Mouse (Mus musculus) kidney, postnatal 4 days (tissue): ENCODE measurements around the gene Syap1.
"Not testable (repeated sequence)": the region's sequence is repeated elsewhere in the genome, so short reads cannot be mapped to it uniquely, and the experiment has no call there.

Experiments used
- DNase-seq, 2 experiments: peaks; one replicate each; pipeline ENCODE4 v3.0.0; 2021; ENCODE audit warnings: mixed read lengths in 2 of 2

Syap1 gene

DNA sequence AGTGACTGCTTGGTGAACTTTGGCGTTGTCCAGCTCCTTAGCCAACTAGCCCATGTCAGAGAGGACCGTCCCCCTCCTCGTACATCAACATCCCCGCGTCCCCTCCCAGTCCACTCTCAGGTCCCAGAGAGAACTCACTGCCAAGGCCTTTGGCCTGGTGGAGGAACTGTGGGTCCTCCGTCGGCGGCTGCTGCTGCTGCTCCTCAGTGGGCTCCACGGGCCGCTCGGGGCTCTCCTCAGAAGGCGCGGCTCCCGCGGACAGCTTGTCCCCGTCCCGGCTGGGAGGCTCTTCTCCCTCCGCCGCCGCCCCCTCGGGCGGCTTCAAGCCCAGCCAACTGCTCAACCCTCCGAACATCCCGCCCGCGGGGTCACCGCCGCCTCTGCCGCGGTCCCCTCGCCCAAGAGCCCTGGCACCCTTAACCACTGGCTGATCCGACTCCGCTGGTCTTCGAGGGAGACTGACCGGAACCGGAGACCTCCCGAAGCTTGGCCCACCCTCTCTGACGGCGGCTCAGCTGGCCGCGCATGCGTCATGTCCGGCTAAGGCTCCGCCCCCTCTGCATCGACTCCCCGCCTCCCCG is at the start of gene Syap1:
Syap1 (minus strand) TSS at position 517 of the 581 bp plus-strand sequence.
- peak; percentile 91 to 92 for DNase-seq

DNA sequence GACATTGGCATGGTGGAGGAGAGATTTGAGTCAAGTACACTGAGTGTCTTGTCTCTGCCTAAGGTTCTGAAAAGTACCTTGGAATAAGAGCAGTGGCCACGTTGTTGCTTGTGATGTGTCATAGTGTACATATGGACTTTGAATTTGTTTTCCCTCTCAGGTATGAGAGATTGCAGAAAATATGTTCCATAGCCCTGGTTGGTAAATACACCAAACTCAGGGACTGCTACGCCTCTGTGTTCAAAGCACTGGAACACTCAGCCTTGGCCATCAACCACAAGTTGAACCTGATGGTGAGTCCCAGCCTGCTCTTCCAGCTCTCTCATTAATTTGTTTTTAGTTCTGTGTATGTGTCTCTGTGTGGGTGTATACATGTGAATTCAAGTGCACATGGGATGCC is 43.2 kb upstream of the Syap1 start:
- no peak for DNase-seq

DNA sequence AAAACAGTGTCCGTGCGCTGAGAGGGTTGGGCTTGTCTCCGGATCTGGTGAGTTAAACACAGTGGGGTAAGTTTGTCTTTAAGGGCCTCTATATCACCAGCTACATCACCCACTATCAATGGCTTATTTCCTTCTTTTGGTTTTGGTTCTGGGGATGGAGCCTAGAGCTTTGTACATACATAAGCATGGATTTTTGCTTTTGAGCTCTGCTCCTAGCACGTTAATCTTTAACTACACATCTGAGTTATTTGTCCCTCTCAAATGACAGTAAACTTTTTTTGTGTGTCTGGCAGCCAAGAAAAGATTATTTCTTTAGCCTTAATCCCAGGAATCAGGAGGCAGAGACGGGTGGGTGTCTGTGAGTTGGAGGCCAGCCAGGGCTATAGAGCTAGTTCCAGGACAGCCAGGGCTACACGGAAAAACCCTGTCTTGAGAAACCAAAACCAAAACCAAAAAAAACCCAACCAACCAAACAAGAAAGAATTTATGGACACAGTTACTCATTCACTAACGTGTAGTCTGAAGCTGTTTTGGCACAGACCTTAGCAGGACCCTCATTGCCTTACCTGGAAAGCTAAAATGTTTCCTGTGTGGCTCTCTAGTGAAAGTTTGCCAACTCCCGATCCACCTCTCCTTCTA is 33.4 kb upstream of the Syap1 start:
- DNase-seq = peak in 1 of 2 experiments; percentile 2

DNA sequence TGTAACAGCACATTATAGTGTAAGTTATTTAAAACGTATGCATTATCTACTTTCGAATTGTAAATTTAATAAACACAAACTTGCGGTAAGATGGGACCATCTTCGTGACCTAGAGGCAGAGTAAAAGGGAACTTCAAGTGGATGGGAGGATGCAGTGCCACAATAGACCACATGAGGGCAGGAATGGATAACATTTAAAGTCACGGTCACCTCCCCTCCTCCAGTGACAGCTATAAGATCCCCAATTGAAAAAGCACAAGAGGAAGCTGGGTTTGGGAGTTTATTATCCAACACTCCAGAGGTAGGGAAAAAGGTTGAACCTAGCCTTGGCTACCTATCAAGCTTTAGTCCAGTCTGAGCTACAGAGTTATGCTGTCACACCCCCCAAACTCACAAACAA is 27.4 kb upstream of the Syap1 start:
- DNase-seq = peak; percentile 71 to 72

DNA sequence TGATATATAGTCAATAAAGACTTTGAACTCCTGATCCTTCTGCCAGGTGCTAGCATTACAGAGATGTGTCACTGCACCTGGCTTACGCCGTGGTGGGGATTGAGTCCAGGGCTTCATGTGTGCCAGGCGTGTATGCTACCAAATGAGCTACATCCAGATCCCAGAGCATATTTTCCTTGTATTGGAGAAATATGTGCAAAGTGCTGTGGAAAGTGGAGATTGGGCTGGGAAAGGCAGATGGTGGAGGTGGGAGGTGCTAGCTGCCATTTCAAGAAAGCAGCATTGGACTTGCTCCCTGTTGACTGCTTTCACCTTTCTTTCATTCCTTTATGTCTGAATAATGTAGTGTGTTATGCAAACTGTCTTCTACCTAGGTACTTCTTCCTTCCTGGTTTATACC is 25.4 kb upstream of the Syap1 start:
- no peak for DNase-seq

DNA sequence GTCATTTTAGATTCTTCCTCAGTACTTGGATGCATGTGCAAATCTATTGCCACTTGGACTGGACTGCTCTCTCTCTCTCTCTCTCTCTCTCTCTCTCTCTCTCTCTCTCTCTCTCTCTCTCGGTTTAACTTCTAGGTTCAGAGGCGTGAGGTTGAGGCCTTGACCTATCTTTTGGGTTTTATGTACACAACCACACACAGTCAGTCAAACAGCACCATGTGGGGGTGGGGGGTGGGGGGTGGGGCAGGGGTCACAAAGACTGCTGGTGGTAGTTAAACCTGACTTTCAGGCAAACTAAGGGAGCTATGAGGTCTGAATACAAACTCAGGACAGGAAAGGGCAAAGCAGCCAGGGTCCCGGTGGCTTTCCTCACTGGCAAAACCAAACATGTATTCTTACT is 19.3 kb upstream of the Syap1 start:
- DNase-seq = no peak

DNA sequence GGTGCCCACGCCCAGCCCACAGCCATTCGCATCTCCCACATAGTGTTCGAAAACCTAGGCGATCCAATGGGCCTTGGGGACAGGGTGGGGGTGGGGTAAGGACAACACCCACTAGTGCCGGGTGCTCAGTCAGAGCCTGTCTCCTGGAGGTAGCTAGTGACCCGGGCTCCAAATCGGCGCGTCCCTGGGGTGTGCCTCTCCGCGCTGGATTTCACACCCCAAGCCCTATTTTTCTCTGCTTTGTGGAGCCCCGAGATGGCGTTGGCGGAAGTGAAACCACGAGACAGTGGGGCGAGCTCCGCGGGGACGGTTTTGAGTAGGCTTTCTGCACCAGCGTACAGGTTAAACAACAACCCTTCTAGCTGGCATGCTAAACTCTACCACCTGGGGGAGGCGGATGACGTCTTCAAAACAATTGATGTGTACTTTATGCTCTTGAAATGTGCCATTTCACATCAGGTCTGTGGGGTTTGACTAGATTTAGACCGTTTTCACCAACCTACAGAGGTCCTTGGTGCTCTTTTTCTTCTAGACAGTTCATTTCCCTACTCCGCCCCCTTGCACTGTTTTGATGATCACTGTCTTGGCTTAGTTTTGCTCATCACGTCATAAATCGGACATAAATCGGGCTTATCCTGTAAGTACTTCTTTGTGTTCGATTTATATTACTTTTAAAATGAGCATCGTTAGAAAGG is 13.9 kb upstream of the Syap1 start:
- peak; percentile 46 to 69 for DNase-seq

DNA sequence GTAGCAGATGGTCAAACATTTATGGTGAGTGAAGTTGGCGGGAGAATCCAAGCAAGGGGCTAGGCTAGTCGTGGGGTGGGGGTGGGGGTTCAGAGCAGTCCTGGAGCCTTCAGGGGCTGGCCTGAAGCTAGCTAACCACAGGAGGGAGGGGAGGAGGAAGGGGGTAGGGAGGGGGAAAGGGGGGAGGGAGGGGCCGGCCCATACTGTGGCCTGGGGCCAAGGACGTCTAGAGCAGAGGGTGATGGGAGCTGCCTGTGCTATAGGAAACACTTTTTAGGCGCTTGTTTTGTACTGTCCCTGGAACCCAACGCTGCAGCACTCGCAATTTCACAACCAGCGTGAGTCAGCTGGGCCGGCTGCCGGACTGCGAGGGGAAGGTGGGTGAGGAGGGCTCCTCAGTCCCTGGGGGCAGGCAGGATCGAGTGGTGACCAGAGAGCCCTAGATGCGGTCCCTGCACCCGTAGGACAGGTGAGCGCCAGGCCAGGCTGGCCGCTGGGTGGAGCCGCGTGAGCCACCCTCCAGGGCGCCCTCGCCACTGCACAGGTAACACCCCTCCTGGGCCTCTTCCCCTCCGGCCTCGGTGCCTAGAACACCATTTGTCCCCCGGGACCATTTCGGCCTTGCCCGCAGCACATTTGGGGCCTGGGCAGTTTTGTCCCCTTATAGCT is 13.3 kb upstream of the Syap1 start:
- DNase-seq = peak; percentile 65 to 74

DNA sequence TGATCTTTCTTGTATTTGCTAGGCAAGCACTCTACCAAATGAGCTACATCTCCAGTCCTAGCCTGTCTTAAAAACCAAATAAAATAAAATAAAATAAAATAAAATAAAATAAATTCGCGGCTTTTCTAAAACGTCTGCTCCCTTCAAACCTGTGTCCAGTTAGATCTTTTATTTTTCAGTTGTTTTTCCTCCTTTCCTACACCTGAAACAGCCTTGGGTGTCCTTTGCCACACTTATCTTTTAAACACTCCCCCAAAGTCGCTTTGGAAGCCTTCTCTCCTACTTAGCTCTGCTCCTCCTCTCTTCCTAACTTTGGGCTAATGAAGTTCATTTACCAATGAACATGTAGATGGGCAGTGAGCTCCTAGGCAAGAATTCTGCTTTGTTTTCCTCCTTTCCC is 12.7 kb upstream of the Syap1 start, which contains the start of gene Ctps2:
Ctps2 (plus strand) TSS at position 301 of the 400 bp plus-strand sequence.
- no peak for DNase-seq

DNA sequence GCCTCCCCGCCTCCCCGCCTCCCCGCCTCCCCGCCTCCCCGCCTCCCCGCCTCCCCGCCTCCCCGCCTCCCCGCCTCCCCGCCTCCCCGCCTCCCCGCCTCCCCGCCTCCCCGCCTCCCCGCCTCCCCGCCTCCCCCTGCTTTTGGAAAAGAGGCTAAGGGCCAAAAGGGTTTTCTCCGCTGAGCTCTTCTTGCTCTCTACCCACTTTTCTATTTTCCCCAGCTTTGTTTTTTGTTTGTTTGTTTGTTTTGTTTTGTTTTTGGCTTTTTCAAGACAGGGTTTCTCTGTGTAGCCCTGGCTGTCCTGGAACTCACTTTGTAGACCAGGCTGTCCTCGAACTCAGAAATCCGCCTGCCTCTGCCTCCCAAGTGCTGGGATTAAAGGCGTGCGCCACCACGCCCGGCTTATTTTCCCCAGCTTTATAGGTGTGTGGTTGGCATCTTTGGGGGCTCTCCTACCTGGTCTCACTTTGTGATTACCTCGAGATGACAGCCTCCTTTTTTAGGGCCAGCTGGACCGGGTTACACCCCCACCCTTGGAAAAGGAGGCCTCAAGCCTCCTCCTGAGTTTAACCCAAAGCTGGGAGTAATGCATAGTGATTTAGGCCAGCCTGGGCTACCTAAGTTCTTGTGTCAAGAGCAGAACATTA is 452 bp upstream of the Syap1 start:
- DNase-seq = peak in 1 of 2 experiments; percentile 3

DNA sequence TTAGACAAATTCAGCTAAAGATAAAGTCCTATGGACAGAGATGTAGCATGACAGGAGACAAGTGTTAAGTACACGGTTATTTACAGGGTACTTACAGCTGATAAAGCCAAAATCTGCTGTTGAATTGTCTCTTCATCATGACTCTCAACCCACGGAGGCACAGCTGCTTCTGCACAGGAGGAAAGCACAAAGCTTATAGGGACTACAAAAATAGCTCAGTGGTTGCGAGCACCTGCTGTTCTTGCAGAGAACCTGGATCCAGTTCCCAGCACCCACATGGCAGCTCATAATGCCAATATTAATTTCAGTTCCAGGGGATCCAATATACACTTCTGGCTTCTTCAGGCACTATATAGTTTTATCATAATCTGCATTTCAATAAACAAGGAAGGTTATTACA is 10.0 kb downstream of the Syap1 start:
- no peak for DNase-seq

DNA sequence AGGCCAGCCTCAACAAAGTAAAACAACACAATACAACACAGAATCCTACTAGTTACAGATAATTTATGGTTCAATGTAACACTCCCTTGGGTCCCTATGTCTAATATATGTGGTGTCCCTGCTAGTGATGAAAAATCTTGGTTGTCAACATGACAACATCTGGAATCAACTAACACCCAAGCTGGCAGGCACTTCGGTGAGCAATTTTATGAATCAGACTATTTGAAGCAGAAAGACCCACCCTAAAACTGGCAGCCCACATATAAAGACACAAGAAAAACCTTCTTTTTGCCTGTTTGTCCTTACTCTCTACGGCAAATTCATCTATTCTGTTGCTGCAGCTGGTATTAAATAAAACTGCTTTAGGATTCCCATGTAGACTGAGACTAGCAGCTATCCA is 14.5 kb downstream of the Syap1 start:
- DNase-seq = no peak

DNA sequence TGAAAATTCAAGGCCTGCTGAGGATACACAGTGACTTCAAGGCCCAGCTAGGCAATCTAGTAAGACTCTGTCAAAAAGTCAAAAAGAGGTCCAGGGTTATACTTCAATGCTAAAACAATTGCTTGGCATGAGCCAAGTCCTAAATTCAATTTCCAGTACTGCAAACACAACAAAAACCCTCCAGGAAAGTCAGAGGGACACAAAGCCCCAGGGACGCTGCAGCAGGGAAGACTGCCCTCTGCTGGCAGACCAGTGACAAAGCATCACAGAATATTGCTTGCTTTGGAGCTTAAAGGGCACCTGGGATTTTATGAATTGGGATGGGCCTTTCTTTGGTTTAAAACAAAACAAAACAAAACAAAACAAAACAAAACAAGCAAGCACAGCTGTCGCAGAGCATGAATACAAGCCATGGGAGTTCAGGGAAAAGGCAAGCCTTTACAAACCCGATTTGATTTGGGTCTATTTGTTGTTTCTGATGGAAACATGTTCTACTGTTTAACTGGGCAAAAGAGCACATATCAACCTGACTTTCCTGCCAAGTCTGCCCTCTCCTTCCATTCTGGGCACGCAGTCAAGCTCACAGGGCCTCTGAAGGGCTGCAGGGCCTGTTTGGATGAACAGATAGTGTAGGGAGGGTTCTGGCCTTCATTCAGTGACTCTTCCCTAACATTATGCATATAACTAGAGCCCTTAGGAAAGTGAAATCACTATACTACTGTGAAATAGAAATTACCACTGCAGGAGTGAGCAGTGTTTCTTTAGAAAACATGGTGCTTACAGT is 16.3 kb downstream of the Syap1 start:
- peak; percentile 26 to 37 for DNase-seq

DNA sequence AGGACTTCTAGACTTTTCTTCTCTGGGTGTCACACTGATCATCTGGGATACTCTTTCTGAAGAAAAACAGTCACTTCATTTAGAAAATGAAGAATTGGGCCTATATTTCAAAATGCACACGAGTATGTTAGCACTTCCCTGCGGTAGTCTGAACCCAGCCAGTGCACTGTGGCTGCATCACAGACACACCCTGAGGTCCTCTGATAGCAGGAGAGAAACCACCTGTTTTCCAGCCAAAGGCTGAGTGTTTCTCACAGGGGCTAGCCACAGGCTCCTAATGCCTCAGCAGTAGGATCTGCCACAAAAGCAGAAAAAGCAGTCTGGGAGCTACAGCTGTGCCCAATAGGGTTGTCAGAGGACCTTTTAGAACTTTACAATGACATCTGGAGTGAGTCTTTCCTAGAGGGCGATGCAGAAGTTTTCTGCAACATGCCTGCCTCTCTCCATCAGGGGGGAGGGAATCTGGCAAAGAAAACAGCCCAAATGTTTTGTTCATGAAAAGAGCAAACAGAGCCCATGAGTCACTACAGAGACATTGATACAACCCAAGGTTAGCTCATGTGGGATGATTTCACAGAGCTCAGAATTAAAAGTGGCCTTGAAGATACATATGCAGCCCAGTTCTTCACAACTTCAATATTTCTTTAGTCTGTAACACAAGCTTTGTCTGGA is 19.8 kb downstream of the Syap1 start:
- DNase-seq = no peak

DNA sequence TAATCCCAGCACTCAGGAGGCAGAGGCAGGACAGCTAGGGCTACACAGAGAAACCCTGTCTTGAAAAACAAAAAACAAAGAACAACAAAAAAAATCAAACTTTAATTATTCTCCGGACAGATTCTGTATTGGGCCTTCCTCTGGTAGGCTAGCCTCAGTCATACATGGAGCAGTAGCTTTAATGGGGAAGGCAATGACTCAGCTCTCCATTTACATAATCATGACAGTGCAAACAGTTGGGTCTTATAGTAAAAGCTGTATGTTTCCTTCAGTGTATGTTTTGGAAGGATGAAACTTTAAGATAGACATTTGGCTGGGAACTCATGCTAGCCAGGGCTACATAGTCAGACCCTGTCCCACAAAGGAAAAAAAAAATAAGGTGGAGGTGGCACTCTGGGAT is 39.6 kb downstream of the Syap1 start:
- no peak for DNase-seq

DNA sequence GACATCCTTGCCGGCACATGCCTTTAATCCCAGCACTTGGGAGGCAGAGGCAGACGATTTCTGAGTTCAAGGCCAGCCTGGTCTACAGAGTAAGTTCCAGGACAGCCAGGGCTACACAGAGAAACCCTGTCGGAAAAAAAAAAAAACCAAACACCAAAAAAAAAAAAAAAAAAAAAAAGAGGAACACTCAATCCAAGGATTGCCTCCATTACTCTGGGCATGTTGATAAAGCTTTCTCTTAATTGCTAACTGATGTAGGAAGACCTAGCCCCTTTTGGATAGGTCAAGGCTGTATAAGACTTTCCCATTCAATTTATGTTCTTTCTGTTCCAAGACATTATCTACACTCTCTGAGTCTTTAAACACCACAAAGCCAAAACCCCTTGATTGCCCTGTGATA is 42.7 kb downstream of the Syap1 start:
- DNase-seq = no peak

DNA sequence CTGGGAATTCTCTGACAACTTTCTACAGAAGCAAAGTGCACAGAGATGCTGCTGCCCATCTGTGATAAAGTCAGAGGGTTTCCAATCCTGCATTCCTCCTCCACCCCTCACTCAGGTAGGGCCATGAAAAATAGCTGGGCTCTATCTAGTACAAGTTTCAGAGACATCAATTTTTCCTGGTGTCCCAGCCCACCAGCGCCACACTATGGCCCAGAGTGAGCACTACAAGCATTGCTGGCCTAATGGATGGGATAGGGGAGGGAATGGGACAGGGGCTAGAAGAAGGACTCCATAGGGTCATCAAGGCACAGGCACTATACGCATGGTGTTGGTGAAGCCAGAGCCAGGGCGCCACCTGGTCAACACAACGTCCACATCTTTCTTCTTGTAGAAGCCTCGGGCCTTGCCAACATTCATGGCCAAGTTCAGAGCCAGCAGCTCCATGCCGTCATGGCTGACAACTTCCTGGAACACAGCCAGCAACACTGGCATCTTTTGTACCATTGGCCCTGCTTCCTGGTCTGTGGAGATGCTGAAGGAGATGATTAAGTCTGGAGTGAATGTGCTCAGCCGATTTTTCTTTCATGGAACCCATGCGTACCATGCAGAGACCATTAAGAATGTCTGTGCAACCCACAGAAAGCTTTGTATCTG is 43.7 kb downstream of the Syap1 start:
- DNase-seq = peak; percentile 1 to 13

DNA sequence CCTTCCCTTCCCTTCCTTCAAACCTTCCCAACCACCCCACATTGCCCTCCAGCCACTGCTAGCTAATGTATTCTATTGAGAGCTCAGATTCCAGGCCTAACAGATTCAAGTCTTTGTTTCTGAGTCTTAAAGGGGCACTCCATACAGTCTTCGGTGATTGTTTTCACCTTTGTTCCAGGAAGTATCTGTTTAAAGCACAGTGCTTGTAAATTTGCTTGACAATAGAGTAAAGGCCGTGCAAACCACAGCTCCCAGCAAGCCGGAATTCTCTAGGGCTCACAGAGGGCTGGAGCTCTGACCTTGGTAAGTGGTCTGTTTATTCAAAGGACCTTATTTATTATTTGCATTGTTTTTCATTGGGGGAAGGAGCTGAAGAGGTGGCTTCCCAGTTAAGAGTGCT is 56.1 kb downstream of the Syap1 start:
- no peak for DNase-seq

DNA sequence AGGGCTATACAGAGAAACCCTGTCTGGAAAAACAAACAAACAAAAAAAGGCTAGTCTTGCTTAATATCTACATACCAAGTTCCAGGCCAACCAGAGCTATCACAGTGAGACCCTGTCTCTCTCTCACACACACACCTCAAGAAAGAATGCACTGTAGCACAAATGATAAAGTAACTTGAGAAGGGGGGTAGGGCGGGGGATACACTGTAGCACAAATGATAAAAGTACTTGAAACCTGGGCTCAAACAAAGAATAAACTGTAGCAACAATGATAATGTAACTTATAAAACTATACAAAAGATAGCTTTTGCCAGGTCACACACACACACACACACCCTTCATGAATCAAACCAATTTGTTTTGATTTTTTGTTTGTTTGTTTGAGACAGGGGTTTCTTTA is 56.7 kb downstream of the Syap1 start:
- DNase-seq = no peak

DNA sequence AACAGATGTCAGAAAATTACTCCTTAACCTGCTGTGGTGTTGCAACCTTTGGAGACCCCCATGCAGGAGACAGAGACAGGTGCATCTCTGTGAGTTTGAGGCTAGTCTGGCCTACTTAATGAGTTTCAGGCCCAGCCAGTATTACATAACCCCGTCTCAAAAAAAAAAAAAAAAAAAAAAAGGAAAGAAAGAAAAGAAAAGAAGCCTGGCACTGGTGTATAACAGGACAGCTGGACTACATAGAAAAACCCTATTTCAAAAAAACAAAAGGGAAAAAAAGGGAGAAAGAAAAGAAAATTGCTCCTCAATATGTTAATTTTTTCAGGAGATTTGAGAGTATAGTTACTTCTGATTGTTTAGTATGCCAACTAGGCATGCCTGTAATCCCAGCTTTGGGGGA is 57.2 kb downstream of the Syap1 start:
- DNase-seq = no peak

DNA sequence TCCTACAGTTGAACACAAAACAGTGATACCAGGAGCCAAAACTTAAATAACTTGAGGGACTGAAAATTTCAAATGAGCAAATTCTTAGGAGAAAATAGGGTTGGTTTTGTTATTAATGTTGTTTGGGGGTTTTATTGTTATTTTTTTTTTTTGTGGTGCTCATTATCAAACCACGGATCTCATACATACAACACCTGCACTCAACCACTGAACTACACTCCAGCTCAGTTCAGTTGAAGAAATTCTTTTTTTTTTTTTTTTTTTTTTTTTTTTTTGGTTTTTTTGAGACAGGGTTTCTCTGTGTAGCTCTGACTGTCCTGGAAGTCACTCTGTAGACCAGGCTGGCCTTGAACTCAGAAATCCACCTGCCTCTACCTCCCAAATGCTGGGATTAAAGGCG is 57.9 kb downstream of the Syap1 start:
- DNase-seq = not testable (repeated sequence)
